8 mouse cellular contexts compared by ENCODE assay signal in the genomic region with DNA sequence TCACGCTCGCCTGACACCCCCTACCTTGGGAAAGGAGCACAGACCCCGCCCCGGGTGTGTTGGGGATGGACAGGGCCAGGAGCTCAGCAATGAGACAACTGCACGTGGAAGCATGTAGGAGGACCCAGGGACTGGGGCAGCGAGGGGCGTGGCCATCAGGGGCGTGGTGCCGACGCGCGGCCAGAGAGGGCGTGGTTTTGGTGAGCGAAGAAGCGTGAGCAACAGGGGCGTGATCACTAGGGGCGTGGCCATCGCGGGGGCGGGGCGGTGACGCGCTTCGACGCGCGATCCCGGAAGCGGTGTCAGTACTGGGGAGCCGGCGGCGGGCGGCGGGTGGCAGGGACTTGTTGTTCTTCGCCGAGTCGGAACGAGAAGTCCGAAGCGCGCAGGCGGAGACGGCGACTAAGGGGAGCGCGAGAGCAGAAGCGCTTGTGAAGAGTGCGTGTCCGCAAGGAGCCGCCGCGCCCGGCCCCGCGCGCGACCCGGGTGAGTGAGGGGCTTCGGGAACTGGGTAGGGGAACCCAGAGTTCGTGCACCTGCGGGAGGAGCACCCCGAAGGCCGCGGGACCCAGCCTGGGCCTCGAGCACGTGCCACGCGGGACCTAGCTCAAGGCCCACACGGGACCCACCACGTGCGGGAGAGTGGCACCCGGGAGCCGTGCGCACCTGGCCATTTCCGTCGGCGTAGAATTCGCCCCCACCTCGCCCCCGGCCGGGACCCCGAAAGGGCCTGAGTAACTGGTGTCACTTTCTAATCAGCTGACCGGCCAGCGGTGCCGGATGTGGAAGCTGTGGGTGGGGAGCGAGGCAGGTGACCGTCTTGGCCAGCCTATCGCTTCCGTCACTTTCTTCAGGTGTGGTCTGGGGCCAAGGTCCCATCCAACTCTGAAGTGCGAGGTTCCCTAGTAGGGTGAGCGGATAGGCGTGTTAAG. TPM values are rescaled to one million over a fixed set of nuclear protein-coding genes. Genes with fewer than 3 reads are reported as not detected.
DNase-seq lines count a peak whose midpoint lies in the region; ATAC-seq lines count a peak whose summit lies in the region.

TSS of gene Mafk (plus strand) at position 287 of the 932 bp plus-strand sequence.

- ATAC-seq in intestine, embryonic 14.5 days (replicated peaks; ENCODE audit: low FRiP score, low TSS enrichment, low read depth): peak; percentile 89

- intact Hi-C loops in left cerebral cortex, postnatal 14 days (cut with DNase I): no loop called here

- peak within 1 kb of the TSS; percentile 67 for H3K9ac ChIP-seq in intestine, embryonic 14.5 days (ENCODE audit: low read length)

- peak within 1 kb of the TSS; percentile 68 for H3K4me3 ChIP-seq in intestine, embryonic 14.5 days (ENCODE audit: low read depth, low read length)

- under 1% methylated on average over 83 of the region's 92 CpGs for WGBS in intestine, embryonic 14.5 days

- no peaks in the 10 kb centered on the region for H3K9me3 ChIP-seq in intestine, embryonic 14.5 days (ENCODE audit: control insufficient read depth, low read length)

- H3K4me2 ChIP-seq in intestine, embryonic 14.5 days (ENCODE audit: low read length): peak within 1 kb of the TSS; percentile 93

- DNase-seq in adrenal gland, adult (ENCODE audit: inconsistent age in 2 of 2, low spot score in 1 of 2): peak; percentile 99
- DNase-seq in embryo, embryonic 10.5 days (ENCODE audit: low spot score): peak; percentile 95
- DNase-seq in gastrocnemius, postnatal 25 days: peak; percentile 97
- peak; percentile 99 for DNase-seq in intestine, embryonic 14.5 days (ENCODE audit: low spot score)
- DNase-seq in left cerebral cortex, postnatal 14 days (ENCODE audit: low spot score in 2 of 2): peak; percentile 94
- DNase-seq in mesoderm, embryonic 11.5 days (ENCODE audit: low read depth, low spot score): peak; percentile 97
- peak; percentile 90 for DNase-seq in right cerebral cortex, postnatal 36 days (ENCODE audit: low spot score in 2 of 2)
- DNase-seq in yolk sac, embryonic 10.5 days (ENCODE audit: low spot score): peak; percentile 98

- H3K27me3 ChIP-seq in intestine, embryonic 14.5 days (replicated peaks; ENCODE audit: control insufficient read depth, insufficient read depth, low read length): no peaks in the 10 kb centered on the region

- peak within 1 kb of the TSS; percentile 74 for H3K27ac ChIP-seq in intestine, embryonic 14.5 days (ENCODE audit: low read depth)

- no peaks in the 10 kb centered on the region for H3K36me3 ChIP-seq in intestine, embryonic 14.5 days (ENCODE audit: control insufficient read depth, insufficient read depth, low read length)

- peaks cover 39% of the 10 kb centered on the region for H3K4me1 ChIP-seq in intestine, embryonic 14.5 days (replicated peaks; ENCODE audit: control insufficient read depth, insufficient read depth, low read length)

RNA-seq across cellular contexts. Expression of gene Mafk, which starts in this region (rescaled TPM):
- total RNA-seq in gastrocnemius, postnatal 25 days (2021): 10 to 100 TPM; 12.9 to 17.5 TPM
- polyA plus RNA-seq in intestine, embryonic 14.5 days (2014; fragmentation: Nextera tagmentation; extraction: Ambion mirVana): 9.4 and 11.2 TPM in 2 replicates
- 1 to 10 TPM; 7.6 to 8.5 TPM for total RNA-seq in left cerebral cortex, postnatal 14 days (2021)

Comparison
In these comparisons a context has a peak if more than half of its experiments do, and no peak if none do; other contexts are left out.
1. Peak in every context shown above with its lines: DNase-seq, ATAC-seq, H3K4me3 ChIP-seq and H3K27ac ChIP-seq.